Mouse (Mus musculus) stomach, embryonic 15.5 days (tissue): Measurements from ENCODE around the gene Sec24d. TPM values are rescaled to one million over a fixed set of nuclear protein-coding genes. Genes with fewer than 3 reads are reported as not detected.

ENCODE experiments used
- polyA plus RNA-seq: library from polyadenylated mRNA; unstranded; fragments of >200 nt; fragmentation: Nextera tagmentation; extraction: Ambion mirVana; gene quantifications from 2 replicates; pipeline ENCODE4 v1.2.1, GENCODE M21; 2015

Sec24d gene
- polyA plus RNA-seq, 1 experiment from 2014 or later: 97.6 TPM

Other genes with a start within 250 kb of the Sec24d start
- gene Myoz2, start 232.4 kb upstream of the Sec24d start, polyA plus RNA-seq: 0.95 and 1.2 TPM in 2 replicates
- 28.0 and 33.2 TPM in 2 replicates for gene Synpo2, start 31.3 kb upstream of the Sec24d start, polyA plus RNA-seq
- gene Mettl14, start 118.7 kb downstream of the Sec24d start, polyA plus RNA-seq: 23.3 and 25.0 TPM in 2 replicates
- gene Prss12, start 179.5 kb downstream of the Sec24d start, polyA plus RNA-seq: 3.6 and 4.1 TPM in 2 replicates